Mouse (Mus musculus) midbrain, embryonic 13.5 days (tissue): ENCODE data around the gene Bmp7. TPM values are rescaled to one million over a fixed set of nuclear protein-coding genes. Genes with fewer than 3 reads are reported as not detected.
A peak's percentile ranks its signal among the peaks of the same experiment; 100 is the strongest.

Source experiments
- ATAC-seq: fragments of 200-750 bp; cut with Nextera tagmentation; 2 replicates; pipeline ENCODE4 v1.8.0; 2017; ENCODE audit warnings: mild to moderate bottlenecking, moderate TSS enrichment, moderate library complexity
- H3K27ac ChIP-seq: fragments of 300-500 bp; sonication (generic); 2 replicates; pipeline ENCODE4 v1.5.1; 2015; ENCODE audit warnings: inconsistent platforms, mild to moderate bottlenecking, moderate library complexity
- H3K27me3 ChIP-seq: fragments of 300-500 bp; sonication (generic); 2 replicates; pipeline ENCODE4 v1.6.1; 2015; ENCODE audit warnings: mild to moderate bottlenecking, inconsistent platforms
- H3K36me3 ChIP-seq: fragments of 300-500 bp; sonication (generic); 2 replicates; pipeline ENCODE4 v1.6.1; 2015; ENCODE audit warnings: mild to moderate bottlenecking, inconsistent platforms
- H3K4me1 ChIP-seq: fragments of 300-500 bp; sonication (generic); replicated peaks from 2 replicates; pipeline ENCODE4 v1.6.1; 2015; ENCODE audit warnings: inconsistent platforms
- H3K4me2 ChIP-seq: fragments of 300-500 bp; sonication (generic); replicated peaks from 2 replicates; pipeline ENCODE4 v1.6.1; 2015; ENCODE audit warnings: moderate library complexity, mild to moderate bottlenecking, inconsistent platforms
- H3K4me3 ChIP-seq: fragments of 300-500 bp; sonication (generic); replicated peaks from 2 replicates; pipeline ENCODE4 v1.5.1; 2015; ENCODE audit warnings: mild to moderate bottlenecking, inconsistent platforms
- H3K9ac ChIP-seq: fragments of 300-500 bp; sonication (generic); replicated peaks from 2 replicates; pipeline ENCODE4 v1.6.1; 2015; ENCODE audit warnings: mild to moderate bottlenecking, inconsistent platforms
- H3K9me3 ChIP-seq: fragments of 300-500 bp; sonication (generic); 2 replicates; pipeline ENCODE4 v1.6.1; 2016; ENCODE audit warnings: mild to moderate bottlenecking, inconsistent platforms
- WGBS: fragments of 180-500 bp; shearing (Covaris S2); methylation state at CpG from one replicate; pipeline ENCODE4 v1.1.7; 2015; 5-methylcytosine and 5-hydroxymethylcytosine counted together
- polyA plus RNA-seq: library from polyadenylated mRNA; unstranded; fragments of >200 nt; fragmentation: Nextera tagmentation; extraction: Ambion mirVana; gene quantifications from 2 replicates; pipeline ENCODE4 v1.2.1, GENCODE M21; 2015

The Bmp7 gene
- polyA plus RNA-seq, 1 experiment from 2014 or later: 12.6 TPM

GRCm38 (mm10) chr2:172938761-172939638 lies 1.1 kb downstream of the Bmp7 start:
- Histone ChIP-seq H3K27me3 (peaks cover 92% of the 10 kb centered on the region), H3K4me3 (peak overlapping the region; percentile 47), H3K36me3 (no peaks in the 10 kb centered on the region), H3K4me1 (peaks cover 63% of the 10 kb centered on the region), H3K4me2 (peak overlapping the region; percentile 83), H3K9ac (peak overlapping the region; percentile 59), H3K27ac (no peak overlapping the region), H3K9me3 (no peaks in the 10 kb centered on the region)
- no peak for ATAC-seq
- WGBS: under 1% methylated on average over 57 of the region's 57 CpGs

GRCm38 (mm10) chr2:172937326-172938190 lies 2.6 kb downstream of the Bmp7 start:
- peaks cover 85% of the 10 kb centered on the region for H3K27me3 ChIP-seq
- no peaks in the 10 kb centered on the region for H3K9me3 ChIP-seq
- H3K4me3 ChIP-seq: peak overlapping the region; percentile 47; the same call in 1 of the 2 replicates
- peaks cover 72% of the 10 kb centered on the region for H3K4me1 ChIP-seq
- H3K27ac ChIP-seq: peak overlapping the region; percentile 48; the same call in 1 of the 2 replicates
- no peaks in the 10 kb centered on the region for H3K36me3 ChIP-seq
- no peak for ATAC-seq
- H3K9ac ChIP-seq: no peak overlapping the region; the same call in 1 of the 2 replicates
- H3K4me2 ChIP-seq: peak overlapping the region; percentile 83
- whole genome bisulfite sequencing: 8% methylated on average over 12 of the region's 12 CpGs

- H3K27ac ChIP-seq: no peak overlapping the region
- no peaks in the 10 kb centered on the region for H3K9me3 ChIP-seq
- WGBS: 18% methylated on average over 5 of the region's 5 CpGs
- H3K9ac ChIP-seq: no peak overlapping the region
- no peaks in the 10 kb centered on the region for H3K36me3 ChIP-seq
- H3K4me1 ChIP-seq: peaks cover 72% of the 10 kb centered on the region
- no peak for ATAC-seq
- H3K4me3 ChIP-seq: no peak overlapping the region
- peaks cover 81% of the 10 kb centered on the region for H3K27me3 ChIP-seq
- H3K4me2 ChIP-seq: peak overlapping the region; percentile 83
Observed at GRCm38 (mm10) chr2:172936844-172937243, 3.3 kb downstream of the Bmp7 start.

- 8% methylated on average over 12 of the region's 12 CpGs for WGBS
- H3K27ac ChIP-seq: peak overlapping the region; percentile 31; the same call in 1 of the 2 replicates
Observed at GRCm38 (mm10) chr2:172935776-172936562, 4.2 kb downstream of the Bmp7 start.

GRCm38 (mm10) chr2:172934891-172935740 lies 5.0 kb downstream of the Bmp7 start:
- Histone ChIP-seq H3K27ac (peak overlapping the region; percentile 67), H3K4me1 (peaks cover 69% of the 10 kb centered on the region), H3K9ac (0 out of 2 replicates have a peak overlapping the region, but pooled peaks have one; percentile 1), H3K36me3 (no peaks in the 10 kb centered on the region), H3K4me2 (peak overlapping the region; percentile 56), H3K27me3 (peaks cover 81% of the 10 kb centered on the region), H3K9me3 (no peaks in the 10 kb centered on the region), H3K4me3 (peak overlapping the region; percentile 11; the same call in 1 of the 2 replicates)
- peak; percentile 44 for ATAC-seq
- WGBS: 3% methylated on average over 30 of the region's 30 CpGs

More at GRCm38 (mm10) chr2:172935776-172936562, 4.2 kb downstream of the Bmp7 start:
- Histone ChIP-seq H3K4me3 (no peak overlapping the region), H3K9ac (0 out of 2 replicates have a peak overlapping the region, but pooled peaks have one; percentile 1), H3K27me3 (peaks cover 81% of the 10 kb centered on the region), H3K4me2 (peak overlapping the region; percentile 56; the same call in 1 of the 2 replicates), H3K9me3 (no peaks in the 10 kb centered on the region), H3K4me1 (peaks cover 76% of the 10 kb centered on the region), H3K36me3 (no peaks in the 10 kb centered on the region)
- no peak for ATAC-seq

- Histone ChIP-seq H3K9me3 (no peaks in the 10 kb centered on the region), H3K4me3 (peak overlapping the region; percentile 29), H3K27ac (peak overlapping the region; percentile 67), H3K27me3 (peaks cover 78% of the 10 kb centered on the region), H3K36me3 (no peaks in the 10 kb centered on the region), H3K4me1 (peaks cover 65% of the 10 kb centered on the region), H3K9ac (peak overlapping the region; percentile 44; the same call in 1 of the 2 replicates), H3K4me2 (peak overlapping the region; percentile 56)
- 1% methylated on average over 8 of the region's 8 CpGs for WGBS
- 0 out of 2 replicates have a peak, but pooled peaks have one; percentile 38 for ATAC-seq
Observed at GRCm38 (mm10) chr2:172934420-172934788, 5.7 kb downstream of the Bmp7 start.

GRCm38 (mm10) chr2:172933631-172934419 lies 6.3 kb downstream of the Bmp7 start:
- H3K27ac ChIP-seq: peak overlapping the region; percentile 67
- peaks cover 73% of the 10 kb centered on the region for H3K27me3 ChIP-seq
- peaks cover 60% of the 10 kb centered on the region for H3K4me1 ChIP-seq
- H3K9me3 ChIP-seq: no peaks in the 10 kb centered on the region
- peak overlapping the region; percentile 44 for H3K9ac ChIP-seq
- 2% methylated on average over 34 of the region's 34 CpGs for whole genome bisulfite sequencing
- H3K4me2 ChIP-seq: peak overlapping the region; percentile 56
- H3K36me3 ChIP-seq: no peaks in the 10 kb centered on the region
- peak overlapping the region; percentile 29 for H3K4me3 ChIP-seq
- peak; percentile 55 for ATAC-seq

- peaks cover 56% of the 10 kb centered on the region for H3K27me3 ChIP-seq
- 86% methylated on average over 17 of the region's 17 CpGs for WGBS
Observed at GRCm38 (mm10) chr2:172931137-172931898, 8.8 kb downstream of the Bmp7 start.

GRCm38 (mm10) chr2:172929905-172930436 lies 10.2 kb downstream of the Bmp7 start:
- Histone ChIP-seq H3K4me1 (peaks cover 27% of the 10 kb centered on the region), H3K9ac (no peak overlapping the region), H3K36me3 (no peaks in the 10 kb centered on the region), H3K4me3 (no peak overlapping the region), H3K9me3 (no peaks in the 10 kb centered on the region), H3K27ac (no peak overlapping the region), H3K4me2 (no peak overlapping the region), H3K27me3 (peaks cover 43% of the 10 kb centered on the region)
- WGBS: 82% methylated on average over 14 of the region's 14 CpGs
- ATAC-seq: no peak

More at GRCm38 (mm10) chr2:172931137-172931898, 8.8 kb downstream of the Bmp7 start:
- Histone ChIP-seq H3K4me2 (no peak overlapping the region), H3K27ac (no peak overlapping the region), H3K4me1 (peaks cover 39% of the 10 kb centered on the region), H3K9me3 (no peaks in the 10 kb centered on the region), H3K9ac (no peak overlapping the region), H3K36me3 (no peaks in the 10 kb centered on the region), H3K4me3 (no peak overlapping the region)
- no peak for ATAC-seq
